Mouse (Mus musculus): Measurements from ENCODE around the gene Hspb2. TPM values are rescaled to one million over a fixed set of nuclear protein-coding genes. Genes with fewer than 3 reads are reported as not detected.

Hspb2 gene
- polyA plus RNA-seq, 1 experiment from 2014 or later: 0.48 TPM

DNA sequence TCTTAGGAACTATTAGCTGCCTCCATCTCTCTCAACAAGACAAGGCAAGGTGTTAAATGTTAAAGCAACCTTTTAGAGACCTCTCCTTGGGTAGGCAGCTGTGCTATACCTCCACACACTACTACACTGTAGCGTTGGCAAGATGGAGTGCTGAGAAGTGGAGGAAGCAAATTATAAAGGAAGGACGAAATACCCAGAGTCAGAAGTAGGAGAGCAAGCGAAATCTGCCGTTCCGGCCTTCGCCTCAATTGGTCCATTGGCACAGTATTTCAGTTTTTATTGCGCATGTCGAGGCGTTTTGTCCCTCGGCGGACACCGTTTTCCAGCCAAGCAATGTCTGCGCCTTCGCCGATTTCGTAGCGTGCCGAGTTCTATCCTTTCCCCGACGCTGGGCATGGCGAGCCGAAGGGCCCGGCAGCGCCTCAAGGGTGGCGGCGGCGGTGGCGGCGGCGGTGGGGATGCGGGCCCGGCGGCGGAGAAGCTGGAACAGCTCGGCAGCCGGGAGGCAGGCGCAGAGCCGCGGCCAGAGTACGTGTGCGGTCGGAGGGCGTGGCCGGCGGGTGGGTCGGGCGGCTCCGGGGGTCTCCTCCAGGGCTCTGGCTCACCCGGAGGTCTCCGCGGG is 22.9 kb upstream of the Hspb2 start, which contains the start of the genes Alg9 and 1110032A03Rik:
Alg9 (plus strand) TSS at position 29 of the 622 bp plus-strand sequence.
1110032A03Rik (minus strand) TSS at position 530 of the 622 bp plus-strand sequence.
- H3K27ac ChIP-seq (ENCODE audit: low read depth, low read length): peak within 1 kb of the TSS; percentile 55
- ATAC-seq (ENCODE audit: low FRiP score) (peak; percentile 91), DNase-seq (ENCODE audit: low spot score, missing footprints) (peak; percentile 98)
- peak within 1 kb of the TSS; percentile 91 for H3K9ac ChIP-seq (ENCODE audit: low read length)
- H3K4me3 ChIP-seq (ENCODE audit: low read depth, low read length): peak within 1 kb of the TSS; percentile 92
- under 1% methylated on average over 41 of the region's 51 CpGs for WGBS
- no peaks in the 10 kb centered on the region for H3K9me3 ChIP-seq (ENCODE audit: control insufficient read depth, low read length)
- peak within 1 kb of the TSS; percentile 85 for H3K4me2 ChIP-seq
- peaks cover 10% of the 10 kb centered on the region for H3K4me1 ChIP-seq (ENCODE audit: control insufficient read depth, insufficient read depth, low read length)
- no peaks in the 10 kb centered on the region for H3K27me3 ChIP-seq (ENCODE audit: control insufficient read depth, insufficient read depth, low read length)
- no peaks in the 10 kb centered on the region for H3K36me3 ChIP-seq (ENCODE audit: control insufficient read depth, insufficient read depth, low read length)

GRCm38 (mm10) chr9:50774026-50774462 is 21.9 kb upstream of the Hspb2 start:
- H3K4me1 ChIP-seq (ENCODE audit: control insufficient read depth, insufficient read depth, low read length): peaks cover 10% of the 10 kb centered on the region
- ATAC-seq (ENCODE audit: low FRiP score): no peak
- no peak overlapping the region for H3K4me3 ChIP-seq (ENCODE audit: low read depth, low read length)
- no peak for DNase-seq (ENCODE audit: low spot score, missing footprints)
- H3K4me2 ChIP-seq: peak overlapping the region; percentile 85; the same call in 1 of the 2 replicates
- no peaks in the 10 kb centered on the region for H3K9me3 ChIP-seq (ENCODE audit: control insufficient read depth, low read length)
- H3K27ac ChIP-seq (ENCODE audit: low read depth, low read length): no peak overlapping the region
- H3K36me3 ChIP-seq (ENCODE audit: control insufficient read depth, insufficient read depth, low read length): no peaks in the 10 kb centered on the region
- H3K27me3 ChIP-seq (ENCODE audit: control insufficient read depth, insufficient read depth, low read length): no peaks in the 10 kb centered on the region
- no peak overlapping the region for H3K9ac ChIP-seq (ENCODE audit: low read length)
- WGBS: 85% methylated on average over 4 of the region's 4 CpGs

GRCm38 (mm10) chr9:50770011-50770410 is 17.9 kb upstream of the Hspb2 start:
- H3K36me3 ChIP-seq (ENCODE audit: control insufficient read depth, insufficient read depth, low read length): no peaks in the 10 kb centered on the region
- DNase-seq (ENCODE audit: low spot score, missing footprints) (no peak), ATAC-seq (ENCODE audit: low FRiP score) (no peak)
- H3K9me3 ChIP-seq (ENCODE audit: control insufficient read depth, low read length): no peaks in the 10 kb centered on the region
- WGBS: 87% methylated on average over 2 of the region's 2 CpGs
- no peak overlapping the region for H3K27ac ChIP-seq (ENCODE audit: low read depth, low read length)
- H3K4me2 ChIP-seq: no peak overlapping the region
- H3K27me3 ChIP-seq (ENCODE audit: control insufficient read depth, insufficient read depth, low read length): no peaks in the 10 kb centered on the region
- peaks cover 6% of the 10 kb centered on the region for H3K4me1 ChIP-seq (ENCODE audit: control insufficient read depth, insufficient read depth, low read length)
- no peak overlapping the region for H3K4me3 ChIP-seq (ENCODE audit: low read depth, low read length)
- no peak overlapping the region for H3K9ac ChIP-seq (ENCODE audit: low read length)

DNA sequence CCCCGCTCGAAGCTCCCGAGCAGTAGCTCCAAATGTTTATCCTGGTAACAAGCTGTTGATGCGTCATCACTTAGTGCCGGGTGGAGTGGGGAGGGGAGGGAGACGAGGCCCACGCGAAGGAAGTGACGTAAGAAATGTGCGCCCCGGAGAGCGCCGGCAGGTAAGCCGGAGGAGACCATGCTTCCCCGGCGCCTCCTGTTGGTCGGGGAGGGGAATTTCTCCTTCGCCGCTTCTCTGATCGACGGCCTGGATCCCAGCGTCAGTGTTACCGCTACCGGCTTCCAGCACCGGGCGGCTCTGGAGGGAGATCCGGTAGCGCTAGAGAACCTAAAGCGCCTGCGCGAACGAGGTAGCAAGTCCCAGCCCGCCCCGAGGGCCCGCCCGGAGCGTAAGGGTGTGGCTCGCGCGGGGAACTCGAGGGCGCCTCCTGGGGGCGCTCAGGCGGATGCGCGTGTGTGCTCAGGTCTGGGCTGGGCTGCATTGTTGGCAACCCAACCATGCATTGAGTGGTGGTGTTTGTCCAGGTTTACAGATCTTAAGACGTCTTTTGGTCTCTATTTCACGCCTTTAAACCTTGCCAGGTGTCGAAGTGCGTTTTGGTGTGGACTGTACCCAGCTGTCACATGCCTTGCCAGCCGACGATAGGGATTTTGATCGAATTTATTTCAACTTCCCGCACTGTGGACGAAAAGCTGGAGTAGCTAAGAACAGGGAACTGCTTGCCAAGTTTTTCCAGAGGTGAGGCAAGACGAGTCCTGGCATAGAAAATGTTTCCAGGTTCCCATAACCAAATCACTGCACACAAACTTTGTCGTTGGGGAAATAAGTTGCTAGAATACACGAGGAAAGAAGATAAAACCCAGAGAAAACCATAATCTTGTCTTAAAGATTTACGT is 16.2 kb upstream of the Hspb2 start, which contains the start of gene Fdxacb1:
Fdxacb1 (plus strand) TSS at position 130 of the 896 bp plus-strand sequence.
- peak within 1 kb of the TSS; percentile 66 for H3K4me3 ChIP-seq (ENCODE audit: low read depth, low read length)
- H3K27ac ChIP-seq (ENCODE audit: low read depth, low read length): peak within 1 kb of the TSS; percentile 70
- WGBS: 5% methylated on average over 59 of the region's 59 CpGs
- H3K4me2 ChIP-seq: peak within 1 kb of the TSS; percentile 78
- no peaks in the 10 kb centered on the region for H3K9me3 ChIP-seq (ENCODE audit: control insufficient read depth, low read length)
- ATAC-seq (ENCODE audit: low FRiP score): peak; percentile 98
- no peaks in the 10 kb centered on the region for H3K36me3 ChIP-seq (ENCODE audit: control insufficient read depth, insufficient read depth, low read length)
- H3K27me3 ChIP-seq (ENCODE audit: control insufficient read depth, insufficient read depth, low read length): no peaks in the 10 kb centered on the region
- peak; percentile 100 for DNase-seq (ENCODE audit: low spot score, missing footprints)
- peaks cover 4% of the 10 kb centered on the region for H3K4me1 ChIP-seq (ENCODE audit: control insufficient read depth, insufficient read depth, low read length)
- H3K9ac ChIP-seq (ENCODE audit: low read length): peak within 1 kb of the TSS; percentile 78

DNA sequence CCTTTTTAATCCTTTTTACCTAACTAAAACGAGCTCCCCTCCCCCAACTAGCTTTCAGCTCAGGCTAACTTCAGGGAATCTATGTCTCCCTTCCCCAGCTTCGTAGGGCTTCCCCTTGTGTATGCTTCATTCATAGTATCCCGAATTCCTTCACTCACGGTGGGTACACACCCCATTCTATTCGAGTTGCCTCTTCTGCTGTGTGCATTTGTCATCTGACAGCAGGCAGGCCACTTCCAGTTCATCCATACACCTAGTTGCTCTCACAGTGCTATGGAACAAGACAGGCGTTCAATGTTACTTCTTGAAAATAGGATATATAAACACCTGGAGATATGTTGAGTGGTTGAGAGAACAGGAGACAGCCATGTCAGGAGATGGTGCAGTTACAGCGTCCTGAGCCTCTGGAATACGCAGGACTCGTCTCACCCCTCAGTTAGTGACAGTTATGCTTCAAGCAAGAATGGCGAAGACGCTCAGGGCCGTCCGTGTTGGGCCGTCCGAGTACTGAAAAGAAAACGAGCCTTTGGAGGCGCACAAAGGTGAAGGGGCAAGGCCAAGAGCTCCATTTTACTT is 15.5 kb upstream of the Hspb2 start:
- ATAC-seq (ENCODE audit: low FRiP score) (no peak), DNase-seq (ENCODE audit: low spot score, missing footprints) (no peak)
- peak overlapping the region; percentile 16; the same call in 1 of the 2 replicates for H3K27ac ChIP-seq (ENCODE audit: low read depth, low read length)

DNA sequence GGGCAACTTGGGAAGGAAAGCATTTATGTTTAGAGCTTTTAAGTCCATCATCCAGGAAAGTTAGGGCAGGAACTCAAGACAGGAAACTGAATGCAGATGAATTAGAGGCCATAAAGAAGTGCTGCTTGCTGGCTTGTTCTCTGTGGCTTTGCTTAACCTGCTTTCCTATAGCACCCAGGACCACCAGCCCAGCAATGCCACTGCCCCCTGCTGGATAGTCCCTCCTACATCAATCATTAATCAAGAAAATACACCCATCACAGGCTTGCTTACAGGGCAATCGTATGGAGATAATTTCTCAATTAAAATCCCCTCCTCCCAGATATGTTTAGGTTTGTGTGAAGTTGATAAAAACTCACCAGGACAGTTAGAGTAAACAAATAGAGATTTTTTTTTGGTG is 11.2 kb upstream of the Hspb2 start:
- peaks cover 4% of the 10 kb centered on the region for H3K4me1 ChIP-seq (ENCODE audit: control insufficient read depth, insufficient read depth, low read length)
- H3K4me2 ChIP-seq: no peak overlapping the region
- no peaks in the 10 kb centered on the region for H3K9me3 ChIP-seq (ENCODE audit: control insufficient read depth, low read length)
- WGBS: 80% methylated on average over 1 of the region's 1 CpGs
- no peak overlapping the region for H3K9ac ChIP-seq (ENCODE audit: low read length)
- H3K27ac ChIP-seq (ENCODE audit: low read depth, low read length): no peak overlapping the region
- H3K4me3 ChIP-seq (ENCODE audit: low read depth, low read length): no peak overlapping the region
- peak; percentile 87 for DNase-seq (ENCODE audit: low spot score, missing footprints)
- H3K27me3 ChIP-seq (ENCODE audit: control insufficient read depth, insufficient read depth, low read length): no peaks in the 10 kb centered on the region
- ATAC-seq (ENCODE audit: low FRiP score): no peak
- no peaks in the 10 kb centered on the region for H3K36me3 ChIP-seq (ENCODE audit: control insufficient read depth, insufficient read depth, low read length)

More for the DNA sequence above, 15.5 kb upstream of the Hspb2 start:
- Histone ChIP-seq H3K9ac (ENCODE audit: low read length) (peak overlapping the region; percentile 78), H3K4me2 (peak overlapping the region; percentile 78), H3K4me1 (ENCODE audit: control insufficient read depth, insufficient read depth, low read length) (peaks cover 4% of the 10 kb centered on the region), H3K9me3 (ENCODE audit: control insufficient read depth, low read length) (no peaks in the 10 kb centered on the region), H3K36me3 (ENCODE audit: control insufficient read depth, insufficient read depth, low read length) (no peaks in the 10 kb centered on the region), H3K27me3 (ENCODE audit: control insufficient read depth, insufficient read depth, low read length) (no peaks in the 10 kb centered on the region), H3K4me3 (ENCODE audit: low read depth, low read length) (peak overlapping the region; percentile 66)
- WGBS: 7% methylated on average over 17 of the region's 17 CpGs

- no peak overlapping the region for H3K27ac ChIP-seq (ENCODE audit: low read depth, low read length)
- no peak overlapping the region for H3K4me2 ChIP-seq
- no peaks in the 10 kb centered on the region for H3K27me3 ChIP-seq (ENCODE audit: control insufficient read depth, insufficient read depth, low read length)
Observed at GRCm38 (mm10) chr9:50761520-50762243, 9.5 kb upstream of the Hspb2 start.

GRCm38 (mm10) chr9:50756711-50757110 is 4.6 kb upstream of the Hspb2 start:
- Histone ChIP-seq H3K4me2 (no peak overlapping the region), H3K27me3 (ENCODE audit: control insufficient read depth, insufficient read depth, low read length) (no peaks in the 10 kb centered on the region), H3K9me3 (ENCODE audit: control insufficient read depth, low read length) (no peaks in the 10 kb centered on the region), H3K4me1 (ENCODE audit: control insufficient read depth, insufficient read depth, low read length) (no peaks in the 10 kb centered on the region), H3K4me3 (ENCODE audit: low read depth, low read length) (no peak overlapping the region), H3K36me3 (ENCODE audit: control insufficient read depth, insufficient read depth, low read length) (no peaks in the 10 kb centered on the region), H3K9ac (ENCODE audit: low read length) (no peak overlapping the region), H3K27ac (ENCODE audit: low read depth, low read length) (no peak overlapping the region)
- WGBS: 67% methylated on average over 5 of the region's 5 CpGs
- ATAC-seq (ENCODE audit: low FRiP score) (no peak), DNase-seq (ENCODE audit: low spot score, missing footprints) (no peak)

More at GRCm38 (mm10) chr9:50761520-50762243, 9.5 kb upstream of the Hspb2 start:
- no peak overlapping the region for H3K9ac ChIP-seq (ENCODE audit: low read length)
- DNase-seq (ENCODE audit: low spot score, missing footprints): no peak
- no peaks in the 10 kb centered on the region for H3K36me3 ChIP-seq (ENCODE audit: control insufficient read depth, insufficient read depth, low read length)
- no peaks in the 10 kb centered on the region for H3K4me1 ChIP-seq (ENCODE audit: control insufficient read depth, insufficient read depth, low read length)
- H3K4me3 ChIP-seq (ENCODE audit: low read depth, low read length): no peak overlapping the region
- 61% methylated on average over 6 of the region's 6 CpGs for WGBS
- ATAC-seq (ENCODE audit: low FRiP score): no peak
- no peaks in the 10 kb centered on the region for H3K9me3 ChIP-seq (ENCODE audit: control insufficient read depth, low read length)

All from midbrain, embryonic 11.5 days (tissue).